Mouse (Mus musculus): ENCODE data around the gene Minos1. TPM values are rescaled to one million over a fixed set of nuclear protein-coding genes. Genes with fewer than 3 reads are reported as not detected.

The Minos1 gene
- 474 and 487 TPM in 2 replicates for polyA plus RNA-seq (2015; fragmentation: Nextera tagmentation; extraction: Ambion mirVana)

- Histone ChIP-seq H3K9ac (replicated peaks; ENCODE audit: low read depth) (peak within 1 kb of the TSS; percentile 90), H3K27ac (ENCODE audit: low read length) (peak within 1 kb of the TSS; percentile 93), H3K4me3 (ENCODE audit: low read depth, low read length) (peak within 1 kb of the TSS; percentile 88), H3K27me3 (replicated peaks; ENCODE audit: insufficient read depth, low read length) (no peaks in the 10 kb centered on the region), H3K4me1 (ENCODE audit: insufficient read depth, low read depth, low read length) (peaks cover 5% of the 10 kb centered on the region; the same call in 1 of the 2 replicates), H3K36me3 (ENCODE audit: insufficient read depth, low read length) (no peaks in the 10 kb centered on the region), H3K9me3 (ENCODE audit: low read length) (no peaks in the 10 kb centered on the region), H3K4me2 (replicated peaks; ENCODE audit: low read depth, low read length) (peak within 1 kb of the TSS; percentile 93)
- no peak for TF ChIP-seq CTCF (IDR thresholded peaks at IDR 0.05)
- peak; percentile 98 for TF ChIP-seq EP300 (IDR thresholded peaks at IDR 0.05)
- ATAC-seq (peak; percentile 99), DNase-seq (ENCODE audit: low spot score) (peak; percentile 99)
- 1% methylated on average over 63 of the region's 63 CpGs for WGBS
Measured at GRCm38 (mm10) chr4:139130701-139131549, at the start of gene Minos1. Minos1 (minus strand) TSS chr4:139131113.

DNA sequence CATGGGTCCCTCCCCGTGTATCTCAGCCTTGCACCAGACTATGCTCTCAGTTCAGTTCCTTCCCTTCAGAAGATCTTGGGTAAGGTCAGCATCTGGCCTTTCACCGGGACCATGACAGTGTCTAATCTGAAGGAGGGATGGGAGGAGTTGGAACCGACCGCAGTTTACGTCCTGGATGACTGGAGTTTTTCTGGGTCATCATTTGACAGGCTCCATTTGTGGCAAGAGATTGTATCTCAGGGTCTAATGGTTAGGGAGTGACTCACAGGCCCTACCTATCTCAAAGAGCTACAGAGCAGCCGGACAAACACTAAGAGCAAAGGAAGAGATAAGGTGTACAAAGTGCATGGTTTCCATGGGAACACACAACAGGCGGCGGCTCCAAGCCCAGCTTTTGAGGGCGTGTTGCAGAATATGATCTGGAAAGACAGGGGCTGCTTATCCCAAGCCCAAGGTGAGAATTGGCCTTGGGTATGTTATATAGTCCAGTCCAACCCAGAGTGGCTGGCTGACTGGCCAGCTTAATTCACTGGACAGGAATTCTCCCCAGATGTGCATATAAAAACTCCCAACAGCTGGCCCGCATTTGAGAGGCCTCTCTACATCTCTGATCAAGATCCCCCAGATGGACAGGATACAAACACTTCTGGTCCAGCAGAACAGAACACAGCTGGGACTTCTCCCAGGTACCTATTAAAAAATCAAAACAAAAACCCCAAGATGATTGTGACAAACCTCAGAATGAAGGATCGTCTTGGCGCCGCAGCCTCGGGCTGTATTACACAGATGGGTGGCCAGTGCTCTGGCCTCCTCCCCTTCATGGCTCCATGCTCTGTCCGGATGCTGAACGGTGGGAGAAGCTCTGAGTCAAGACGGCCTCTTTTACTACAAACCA is 49.1 kb upstream of the Minos1 start:
- Histone ChIP-seq H3K4me2 (replicated peaks; ENCODE audit: low read depth, low read length) (no peak overlapping the region), H3K9me3 (ENCODE audit: low read length) (no peaks in the 10 kb centered on the region), H3K27ac (ENCODE audit: low read length) (peak overlapping the region; percentile 47; the same call in 1 of the 2 replicates), H3K36me3 (ENCODE audit: insufficient read depth, low read length) (no peaks in the 10 kb centered on the region), H3K9ac (replicated peaks; ENCODE audit: low read depth) (no peak overlapping the region), H3K4me3 (ENCODE audit: low read depth, low read length) (no peak overlapping the region), H3K27me3 (replicated peaks; ENCODE audit: insufficient read depth, low read length) (no peaks in the 10 kb centered on the region), H3K4me1 (ENCODE audit: insufficient read depth, low read depth, low read length) (no peaks in the 10 kb centered on the region; the same call in 1 of the 2 replicates)
- ATAC-seq (peak; percentile 68), DNase-seq (ENCODE audit: low spot score) (peak; percentile 86)
- WGBS, result 35% methylated on average over 17 of the region's 17 CpGs
- no peak for TF ChIP-seq CTCF (IDR thresholded peaks at IDR 0.05)
- TF ChIP-seq EP300 (IDR thresholded peaks at IDR 0.05), result peak; percentile 43

GRCm38 (mm10) chr4:139179218-139179617 is 48.3 kb upstream of the Minos1 start:
- TF ChIP-seq EP300 (IDR thresholded peaks at IDR 0.05) (no peak), CTCF (IDR thresholded peaks at IDR 0.05) (peak; percentile 29; the same call in 1 of the 2 replicates)
- no peaks in the 10 kb centered on the region for H3K9me3 ChIP-seq (ENCODE audit: low read length)
- WGBS, result 90% methylated on average over 2 of the region's 2 CpGs

GRCm38 (mm10) chr4:139178377-139178776 is 47.5 kb upstream of the Minos1 start:
- Histone ChIP-seq H3K4me2 (replicated peaks; ENCODE audit: low read depth, low read length) (no peak overlapping the region), H3K27me3 (replicated peaks; ENCODE audit: insufficient read depth, low read length) (no peaks in the 10 kb centered on the region), H3K9ac (replicated peaks; ENCODE audit: low read depth) (no peak overlapping the region), H3K4me1 (ENCODE audit: insufficient read depth, low read depth, low read length) (no peaks in the 10 kb centered on the region; the same call in 1 of the 2 replicates), H3K27ac (ENCODE audit: low read length) (no peak overlapping the region), H3K9me3 (ENCODE audit: low read length) (no peaks in the 10 kb centered on the region), H3K36me3 (ENCODE audit: insufficient read depth, low read length) (no peaks in the 10 kb centered on the region), H3K4me3 (ENCODE audit: low read depth, low read length) (no peak overlapping the region)
- TF ChIP-seq CTCF (IDR thresholded peaks at IDR 0.05) (no peak), EP300 (IDR thresholded peaks at IDR 0.05) (no peak)
- ATAC-seq (no peak), DNase-seq (ENCODE audit: low spot score) (no peak)
- 97% methylated on average over 11 of the region's 11 CpGs for WGBS

More at GRCm38 (mm10) chr4:139179218-139179617, 48.3 kb upstream of the Minos1 start:
- no peak for ATAC-seq
- Histone ChIP-seq H3K27ac (ENCODE audit: low read length) (peak overlapping the region; percentile 47; the same call in 1 of the 2 replicates), H3K36me3 (ENCODE audit: insufficient read depth, low read length) (no peaks in the 10 kb centered on the region), H3K9ac (replicated peaks; ENCODE audit: low read depth) (no peak overlapping the region), H3K27me3 (replicated peaks; ENCODE audit: insufficient read depth, low read length) (no peaks in the 10 kb centered on the region), H3K4me3 (ENCODE audit: low read depth, low read length) (no peak overlapping the region), H3K4me2 (replicated peaks; ENCODE audit: low read depth, low read length) (no peak overlapping the region), H3K4me1 (ENCODE audit: insufficient read depth, low read depth, low read length) (no peaks in the 10 kb centered on the region; the same call in 1 of the 2 replicates)
- DNase-seq (ENCODE audit: low spot score), result no peak

GRCm38 (mm10) chr4:139177921-139178320 is 47.0 kb upstream of the Minos1 start:
- no peaks in the 10 kb centered on the region; the same call in 1 of the 2 replicates for H3K4me1 ChIP-seq (ENCODE audit: insufficient read depth, low read depth, low read length)
- no peak overlapping the region for H3K4me3 ChIP-seq (ENCODE audit: low read depth, low read length)
- TF ChIP-seq EP300 (IDR thresholded peaks at IDR 0.05) (no peak), CTCF (IDR thresholded peaks at IDR 0.05) (peak; percentile 65)
- ATAC-seq (no peak), DNase-seq (ENCODE audit: low spot score) (no peak)
- H3K4me2 ChIP-seq (replicated peaks; ENCODE audit: low read depth, low read length), result no peak overlapping the region
- no peaks in the 10 kb centered on the region for H3K9me3 ChIP-seq (ENCODE audit: low read length)
- no peaks in the 10 kb centered on the region for H3K27me3 ChIP-seq (replicated peaks; ENCODE audit: insufficient read depth, low read length)
- no peak overlapping the region for H3K9ac ChIP-seq (replicated peaks; ENCODE audit: low read depth)
- no peak overlapping the region for H3K27ac ChIP-seq (ENCODE audit: low read length)
- no peaks in the 10 kb centered on the region for H3K36me3 ChIP-seq (ENCODE audit: insufficient read depth, low read length)
- 95% methylated on average over 3 of the region's 3 CpGs for WGBS

DNA sequence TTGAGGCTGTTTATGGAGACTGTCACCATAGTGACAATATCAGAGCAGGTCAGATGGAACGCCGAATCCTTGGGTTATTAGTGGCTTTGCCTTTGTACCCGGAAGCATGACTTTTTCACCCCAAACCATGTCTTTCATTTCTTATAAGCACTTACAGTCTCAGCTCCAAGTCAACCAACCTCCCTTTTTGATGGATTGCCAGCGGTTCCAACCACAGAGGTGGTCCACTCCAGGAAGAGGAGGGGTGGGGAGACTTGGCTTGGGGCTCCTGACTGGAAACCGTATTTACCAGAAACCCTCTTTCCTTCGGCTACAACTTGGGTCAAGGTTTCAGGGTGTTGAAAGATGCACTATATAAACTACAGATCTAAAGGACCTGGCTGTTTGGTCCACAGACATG is 45.1 kb upstream of the Minos1 start:
- H3K4me1 ChIP-seq (ENCODE audit: insufficient read depth, low read depth, low read length), result no peaks in the 10 kb centered on the region; the same call in 1 of the 2 replicates
- H3K4me2 ChIP-seq (replicated peaks; ENCODE audit: low read depth, low read length), result peak overlapping the region; percentile 34
- H3K27ac ChIP-seq (ENCODE audit: low read length), result peak overlapping the region; percentile 74
- no peak for TF ChIP-seq CTCF (IDR thresholded peaks at IDR 0.05)
- TF ChIP-seq EP300 (IDR thresholded peaks at IDR 0.05), result peak; percentile 56
- H3K4me3 ChIP-seq (ENCODE audit: low read depth, low read length), result no peak overlapping the region
- no peaks in the 10 kb centered on the region for H3K27me3 ChIP-seq (replicated peaks; ENCODE audit: insufficient read depth, low read length)
- ATAC-seq (peak; percentile 57), DNase-seq (ENCODE audit: low spot score) (peak; percentile 83)
- 26% methylated on average over 6 of the region's 6 CpGs for WGBS
- no peaks in the 10 kb centered on the region for H3K9me3 ChIP-seq (ENCODE audit: low read length)
- H3K36me3 ChIP-seq (ENCODE audit: insufficient read depth, low read length), result no peaks in the 10 kb centered on the region
- no peak overlapping the region for H3K9ac ChIP-seq (replicated peaks; ENCODE audit: low read depth)
